Mouse (Mus musculus): ENCODE measurements at regions not wholly inside any gene's neighbourhood (a gene's known extent, or its start where the extent isn't known, plus 50 kb on each side); places are given as distances from the start of the nearest gene placed in this dataset.

GRCm38 (mm10) chr9:35340263-35340573 is 72.6 kb downstream of the Rpusd4 start:
- TF ChIP-seq CTCF (IDR thresholded peaks at IDR 0.05) (no peak), EP300 (IDR thresholded peaks at IDR 0.05; ENCODE audit: insufficient read depth, low read depth, low read length) (no peak)

Measured in heart, adult 2 months (tissue).